Mouse (Mus musculus): ENCODE results near the gene Mad1l1. TPM values are rescaled to one million over a fixed set of nuclear protein-coding genes. Genes with fewer than 3 reads are reported as not detected.

Mad1l1 gene
- polyA plus RNA-seq (2012; ENCODE audit: low replicate concordance) = 9.8 and 12.7 TPM in 2 replicates

GRCm38 (mm10) chr5:140321042-140321755, at the start of gene Mad1l1, which contains the start of gene Nudt1:
Gene Mad1l1, minus strand, starts transcription at chr5:140321552.
Gene Nudt1, plus strand, starts transcription at chr5:140321656.

GRCm38 (mm10) chr5:140331615-140332512, 10.5 kb upstream of the Mad1l1 start, which contains the start of gene Mrm2:
Gene Mrm2, minus strand, starts transcription at chr5:140331898.

Other genes with a start within 250 kb of the Mad1l1 start
- 2.6 and 12.1 TPM in 2 replicates for gene Nudt1, start 104 bp upstream of the Mad1l1 start, polyA plus RNA-seq (2012; ENCODE audit: low replicate concordance)
- gene Mrm2, start 10.3 kb upstream of the Mad1l1 start, polyA plus RNA-seq (2012; ENCODE audit: low replicate concordance) = 4.8 and 7.4 TPM in 2 replicates
- 30.4 and 38.9 TPM in 2 replicates for gene Snx8, start 67.7 kb upstream of the Mad1l1 start, polyA plus RNA-seq (2012; ENCODE audit: low replicate concordance)
- gene Eif3b, start 97.8 kb upstream of the Mad1l1 start, polyA plus RNA-seq (2012; ENCODE audit: low replicate concordance) = 94.0 and 113 TPM in 2 replicates
- 0.15 and 0.17 TPM in 2 replicates for gene Gm4869, start 124.1 kb upstream of the Mad1l1 start, polyA plus RNA-seq (2012; ENCODE audit: low replicate concordance)
- gene Chst12, start 184.0 kb upstream of the Mad1l1 start, polyA plus RNA-seq (2012; ENCODE audit: low replicate concordance) = 15.5 and 23.9 TPM in 2 replicates
- gene Grifin, start 243.5 kb upstream of the Mad1l1 start, polyA plus RNA-seq (2012; ENCODE audit: low replicate concordance) = 0.66 TPM in 1 of 2 replicates, not detected in the other